Mouse (Mus musculus) small intestine, adult 2 months (tissue): Measurements from ENCODE around the gene Tcf23. TPM values are rescaled to one million over a fixed set of nuclear protein-coding genes. Genes with fewer than 3 reads are reported as not detected.
A peak's percentile ranks its signal among the peaks of the same experiment; 100 is the strongest.

Source experiments
- H3K27ac ChIP-seq: fragments of 200-500 bp; 2 replicates; pipeline ENCODE4 v1.5.1; 2012; ENCODE audit warnings: low read depth, low read length, control low read depth, inconsistent platforms; ENCODE audit not compliant: insufficient read depth
- H3K27me3 ChIP-seq: fragments of 200-500 bp; 2 replicates; pipeline ENCODE4 v1.6.1; 2012; ENCODE audit warnings: mild to moderate bottlenecking, moderate library complexity, low read length, inconsistent platforms; ENCODE audit not compliant: control insufficient read depth, insufficient read depth
- H3K36me3 ChIP-seq: fragments of 200-500 bp; 2 replicates; pipeline ENCODE4 v1.6.1; 2012; ENCODE audit warnings: mild to moderate bottlenecking, low read length, control low read depth, inconsistent platforms; ENCODE audit not compliant: control insufficient read depth, insufficient read depth
- H3K4me1 ChIP-seq: fragments of 200-500 bp; 2 replicates; pipeline ENCODE4 v1.6.1; 2012; ENCODE audit warnings: low read length, inconsistent platforms, mixed read lengths; ENCODE audit not compliant: control insufficient read depth, insufficient read depth, insufficient read length
- H3K4me3 ChIP-seq: fragments of 200-500 bp; 2 replicates; pipeline ENCODE4 v1.5.1; 2012; ENCODE audit warnings: low read depth, mild to moderate bottlenecking, control low read depth, inconsistent platforms, low read length, moderate library complexity
- CTCF ChIP-seq: fragments of 200-500 bp; IDR thresholded peaks from 2 replicates; pipeline ENCODE4 v1.5.1; 2012; ENCODE audit warnings: low read depth, mild to moderate bottlenecking, control low read depth, inconsistent platforms, low read length, moderate library complexity, mixed read lengths; ENCODE audit not compliant: insufficient replicate concordance, insufficient read length; ENCODE audit errors: extremely low read depth
- POLR2A ChIP-seq: fragments of 200-500 bp; IDR thresholded peaks from 2 replicates; pipeline ENCODE4 v1.6.1; 2012; ENCODE audit warnings: low read depth, mild to moderate bottlenecking, control low read depth, inconsistent platforms, low read length, moderate library complexity
- WGBS: fragments of 180-500 bp; shearing (Covaris S2); methylation state at CpG from one replicate; pipeline ENCODE4 v1.1.7; 2018; 5-methylcytosine and 5-hydroxymethylcytosine counted together
- polyA plus RNA-seq: library from polyadenylated mRNA; depleted of rRNA; stranded (reverse); fragments of >200 nt; gene quantifications from 2 replicates; pipeline ENCODE4 v1.2.3, GENCODE M21; 2012

Gene Tcf23
- polyA plus RNA-seq, 1 experiment, result 0.44 TPM

DNA sequence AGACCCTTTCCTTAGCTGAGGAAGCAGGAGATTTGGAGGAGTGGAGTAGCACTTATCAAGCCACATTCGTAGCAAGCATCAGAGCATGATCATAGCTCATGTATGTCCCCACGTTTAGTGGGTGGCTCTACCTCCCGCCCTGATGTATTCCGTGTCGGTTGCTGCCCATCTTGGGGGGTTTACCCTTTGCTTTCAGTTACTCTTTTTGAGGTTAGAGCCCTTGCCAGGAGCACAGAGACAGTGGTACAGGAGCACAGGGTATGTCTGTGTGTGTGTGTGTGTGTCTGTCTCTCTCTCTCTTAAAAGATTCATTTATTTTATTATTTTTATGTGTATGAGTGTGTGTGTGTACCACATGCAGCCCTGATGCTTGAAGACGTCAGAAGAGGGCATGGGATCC, 45.3 kb upstream of the Tcf23 start:
- TF ChIP-seq POLR2A, result no peak
- Histone ChIP-seq H3K27me3 (no peaks in the 10 kb centered on the region), H3K36me3 (peaks cover 4% of the 10 kb centered on the region), H3K27ac (peak overlapping the region; percentile 31; the same call in 1 of the 2 replicates), H3K4me3 (peak overlapping the region; percentile 62), H3K4me1 (peaks cover 42% of the 10 kb centered on the region)
- 76% methylated on average over 6 of the region's 6 CpGs for WGBS

DNA sequence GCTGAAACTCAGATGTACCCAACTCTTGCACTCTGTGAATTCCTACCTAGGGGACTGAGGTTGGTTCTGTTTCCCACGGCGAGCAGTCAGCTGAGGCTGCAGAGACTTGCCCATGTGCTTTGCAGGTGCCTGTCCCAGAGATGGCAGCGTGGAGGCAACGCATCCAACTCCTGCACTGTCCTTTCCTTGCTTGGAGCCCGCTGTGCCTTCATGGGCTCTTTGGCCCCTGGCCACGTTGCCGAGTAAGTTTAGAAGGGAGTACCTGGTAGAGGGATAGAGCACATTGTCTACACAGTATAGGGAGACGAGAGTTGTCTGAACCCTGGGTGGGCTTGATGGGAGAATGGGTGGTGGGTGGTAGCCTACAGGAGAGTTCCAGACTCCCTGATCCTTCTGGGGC, 43.8 kb upstream of the Tcf23 start:
- TF ChIP-seq POLR2A (no peak), CTCF (no peak)
- Histone ChIP-seq H3K36me3 (peaks cover 9% of the 10 kb centered on the region), H3K4me3 (peak overlapping the region; percentile 6; the same call in 1 of the 2 replicates), H3K27ac (peak overlapping the region; percentile 97), H3K4me1 (peaks cover 43% of the 10 kb centered on the region), H3K27me3 (no peaks in the 10 kb centered on the region)
- WGBS, result 66% methylated on average over 8 of the region's 8 CpGs

DNA sequence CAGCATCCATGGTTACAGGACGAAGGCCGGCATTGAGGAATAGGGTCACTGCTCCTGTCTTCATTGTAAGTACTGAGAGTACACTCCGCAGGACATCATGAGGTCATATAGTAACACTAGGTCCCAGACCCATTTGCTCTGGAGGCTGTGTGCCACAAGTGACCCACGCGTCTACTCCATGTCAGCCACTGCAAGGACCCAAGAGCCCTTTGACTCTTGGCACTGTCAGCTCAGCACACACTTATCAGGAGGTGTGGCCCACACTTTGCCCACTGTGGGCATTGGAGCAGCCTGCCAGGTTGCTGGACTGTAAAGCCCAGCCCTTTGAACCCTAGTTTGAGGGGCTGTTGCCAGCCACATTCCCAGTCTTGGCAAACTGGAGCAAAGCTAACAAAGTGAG, 43.2 kb upstream of the Tcf23 start:
- H3K4me3 ChIP-seq, result no peak overlapping the region
- peaks cover 42% of the 10 kb centered on the region for H3K4me1 ChIP-seq
- WGBS, result 47% methylated on average over 5 of the region's 5 CpGs
- TF ChIP-seq POLR2A (peak; percentile 55; the same call in 1 of the 2 replicates), CTCF (no peak)
- H3K27ac ChIP-seq, result peak overlapping the region; percentile 97
- H3K36me3 ChIP-seq, result peaks cover 9% of the 10 kb centered on the region
- no peaks in the 10 kb centered on the region for H3K27me3 ChIP-seq

DNA sequence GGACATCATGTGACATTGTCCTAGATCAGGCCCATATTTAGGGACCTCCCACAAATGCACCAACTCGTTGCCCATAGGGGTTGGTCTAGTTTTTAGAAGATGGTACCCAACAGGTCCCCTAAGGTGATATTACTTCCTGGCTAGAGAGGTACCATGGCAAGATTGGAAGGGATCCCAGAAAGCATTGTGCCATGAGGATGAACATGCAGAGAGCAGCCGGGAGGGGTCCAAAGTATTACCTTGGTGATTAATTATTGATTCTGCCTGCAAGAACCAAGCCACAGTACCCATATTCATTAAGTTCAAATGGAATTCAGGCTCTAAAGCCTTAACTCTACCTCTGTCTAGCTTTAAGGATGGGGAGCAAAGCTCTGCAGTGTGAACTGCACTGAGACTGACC, 42.4 kb upstream of the Tcf23 start:
- 21% methylated on average over 2 of the region's 2 CpGs for WGBS
- no peak for TF ChIP-seq CTCF
- no peak for TF ChIP-seq POLR2A

DNA sequence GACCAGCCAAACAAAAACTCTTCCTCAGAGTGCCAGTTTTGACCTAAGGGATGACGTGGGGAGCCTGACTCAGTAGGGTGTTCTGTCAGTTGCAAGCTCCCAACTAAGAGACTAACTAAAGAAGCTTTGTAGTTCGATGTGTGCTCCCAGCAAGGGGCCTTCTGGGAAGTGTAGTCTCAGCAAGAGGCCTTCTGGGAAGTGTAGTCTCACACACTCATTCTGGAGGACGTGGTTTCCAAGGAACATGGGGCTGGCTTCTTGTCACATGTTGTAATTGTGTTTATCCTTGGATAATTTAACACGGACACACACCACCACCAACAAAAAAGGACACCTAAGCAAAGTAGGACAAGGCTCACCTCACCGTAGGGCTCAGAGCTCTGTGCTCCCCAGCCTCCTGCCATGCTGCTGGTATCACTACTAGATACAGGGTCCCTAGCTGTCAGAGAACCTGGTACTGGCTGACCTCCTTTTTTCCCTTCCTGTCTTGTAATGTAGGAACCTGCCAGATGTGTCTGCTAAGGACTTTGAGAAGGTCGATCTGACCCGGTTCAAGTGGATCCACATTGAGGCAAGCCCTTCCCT, 40.4 kb upstream of the Tcf23 start:
- H3K27ac ChIP-seq, result peak overlapping the region; percentile 62
- TF ChIP-seq POLR2A (no peak), CTCF (no peak)
- H3K4me3 ChIP-seq, result no peak overlapping the region

More for the DNA sequence above, 42.4 kb upstream of the Tcf23 start:
- H3K36me3 ChIP-seq, result peaks cover 13% of the 10 kb centered on the region
- H3K4me3 ChIP-seq, result no peak overlapping the region
- H3K4me1 ChIP-seq, result peaks cover 38% of the 10 kb centered on the region
- no peaks in the 10 kb centered on the region for H3K27me3 ChIP-seq
- H3K27ac ChIP-seq, result peak overlapping the region; percentile 85

DNA sequence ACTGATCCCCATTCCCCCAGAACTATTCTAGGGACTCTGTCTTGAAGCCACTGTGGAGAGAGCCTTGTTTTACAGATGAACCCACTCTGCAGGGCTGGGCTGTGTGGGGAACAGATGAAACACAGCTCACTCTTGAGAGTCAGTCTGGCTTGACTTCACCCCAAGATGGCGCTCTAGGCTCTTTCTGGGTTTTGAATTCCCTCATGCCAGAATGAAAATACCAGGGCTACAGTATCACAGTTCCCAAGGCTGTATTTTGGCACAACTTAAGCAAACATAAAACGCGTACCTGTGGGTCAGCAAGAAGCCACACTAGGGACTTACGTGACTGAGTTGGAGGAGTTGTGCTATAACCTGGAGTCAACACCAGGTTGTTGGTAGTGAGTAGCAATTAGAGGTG, 38.3 kb upstream of the Tcf23 start:
- Histone ChIP-seq H3K27ac (no peak overlapping the region), H3K27me3 (no peaks in the 10 kb centered on the region), H3K36me3 (peaks cover 32% of the 10 kb centered on the region), H3K4me3 (no peak overlapping the region), H3K4me1 (peaks cover 23% of the 10 kb centered on the region)
- 23% methylated on average over 4 of the region's 4 CpGs for WGBS
- no peak for TF ChIP-seq POLR2A
- peak; percentile 49; the same call in 1 of the 2 replicates for TF ChIP-seq CTCF

More for the DNA sequence above, 40.4 kb upstream of the Tcf23 start:
- peaks cover 38% of the 10 kb centered on the region for H3K4me1 ChIP-seq
- WGBS, result 40% methylated on average over 7 of the region's 7 CpGs
- H3K27me3 ChIP-seq, result no peaks in the 10 kb centered on the region
- H3K36me3 ChIP-seq, result peaks cover 20% of the 10 kb centered on the region

DNA sequence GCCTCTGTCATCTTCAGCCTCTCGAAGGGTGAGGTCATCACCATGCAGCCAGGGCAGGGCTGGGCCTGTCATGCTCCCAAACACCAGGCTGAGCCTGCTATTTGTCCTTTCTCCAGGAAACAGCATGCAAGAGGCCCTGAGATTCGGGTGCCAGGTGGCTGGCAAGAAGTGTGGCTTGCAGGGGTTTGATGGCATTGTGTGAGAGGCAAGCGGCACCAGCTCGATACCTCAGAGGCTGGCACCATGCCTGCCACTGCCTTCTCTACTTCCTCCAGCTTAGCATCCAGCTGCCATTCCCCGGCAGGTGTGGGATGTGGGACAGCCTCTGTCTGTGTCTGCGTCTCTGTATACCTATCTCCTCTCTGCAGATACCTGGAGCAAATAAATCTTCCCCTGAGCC, 37.6 kb upstream of the Tcf23 start:
- WGBS, result 36% methylated on average over 6 of the region's 6 CpGs
- no peak overlapping the region for H3K27ac ChIP-seq
- peaks cover 32% of the 10 kb centered on the region for H3K36me3 ChIP-seq
- peaks cover 21% of the 10 kb centered on the region for H3K4me1 ChIP-seq
- no peaks in the 10 kb centered on the region for H3K27me3 ChIP-seq
- no peak overlapping the region for H3K4me3 ChIP-seq
- TF ChIP-seq CTCF, result no peak
- TF ChIP-seq POLR2A, result no peak

DNA sequence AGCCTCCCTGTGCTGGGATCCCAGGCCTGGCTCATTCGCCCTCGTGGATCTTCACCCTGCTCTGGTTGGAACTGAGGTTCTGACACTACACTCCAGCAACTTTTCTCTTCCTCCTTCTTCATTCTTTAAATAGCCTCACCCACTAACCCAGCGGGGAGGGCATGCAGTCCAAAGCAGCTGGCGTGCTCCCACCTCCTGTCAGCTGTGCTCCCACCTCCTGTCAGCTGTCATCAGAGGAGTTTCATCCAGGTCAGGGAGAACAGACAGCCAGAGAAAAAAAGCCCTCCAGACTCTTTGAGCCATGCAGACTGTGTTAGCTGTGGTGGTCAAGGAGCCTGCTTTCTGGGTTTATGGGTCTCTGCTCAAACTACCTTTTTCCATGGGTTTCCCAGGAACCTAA, 37.1 kb upstream of the Tcf23 start:
- TF ChIP-seq CTCF (no peak), POLR2A (no peak)
- no peak overlapping the region for H3K27ac ChIP-seq
- no peaks in the 10 kb centered on the region for H3K27me3 ChIP-seq
- H3K4me1 ChIP-seq, result peaks cover 16% of the 10 kb centered on the region
- peaks cover 31% of the 10 kb centered on the region for H3K36me3 ChIP-seq
- WGBS, result 77% methylated on average over 4 of the region's 4 CpGs
- no peak overlapping the region for H3K4me3 ChIP-seq
